Mouse (Mus musculus): Measurements from ENCODE around the gene Sprr2a2. TPM values are rescaled to one million over a fixed set of nuclear protein-coding genes. Genes with fewer than 3 reads are reported as not detected.
"Not testable (repeated sequence)": the region's sequence is repeated elsewhere in the genome, so short reads cannot be mapped to it uniquely, and the experiment has no call there.

Sprr2a2 gene
- polyA plus RNA-seq, 1 experiment from 2014 or later: 0.41 TPM

DNA sequence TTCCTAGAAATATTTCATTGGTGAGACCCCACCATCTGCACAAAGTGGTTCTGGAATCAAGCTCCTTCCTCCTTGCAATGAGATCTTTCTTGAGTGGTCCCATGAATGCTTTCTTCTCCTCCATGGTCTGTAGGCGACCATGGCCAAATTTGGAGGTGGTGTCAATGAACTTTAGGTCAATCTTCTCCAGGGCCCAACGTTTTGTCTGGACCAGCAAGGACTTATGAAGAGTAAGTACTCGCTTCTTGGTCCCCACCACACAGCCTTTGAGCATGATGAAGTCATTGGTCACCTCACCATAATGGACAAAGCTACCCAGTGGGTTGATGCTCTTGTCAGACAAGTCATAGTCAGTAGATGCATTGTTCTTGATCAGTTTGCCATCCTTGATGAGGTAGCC lies 11.7 kb downstream of the Sprr2a2 start:
- not testable (repeated sequence) for H3K4me2 ChIP-seq (replicated peaks; ENCODE audit: low read depth, low read length); ATAC-seq; H3K4me1 ChIP-seq (ENCODE audit: insufficient read depth, low read depth, low read length); H3K36me3 ChIP-seq (ENCODE audit: insufficient read depth, low read length); H3K4me3 ChIP-seq (ENCODE audit: low read depth, low read length); DNase-seq (ENCODE audit: low spot score); H3K9ac ChIP-seq (replicated peaks; ENCODE audit: low read depth); H3K27me3 ChIP-seq (replicated peaks; ENCODE audit: insufficient read depth, low read length); H3K27ac ChIP-seq (ENCODE audit: low read length); H3K9me3 ChIP-seq (ENCODE audit: low read length)
- 74% methylated on average over 3 of the region's 3 CpGs for WGBS

DNA sequence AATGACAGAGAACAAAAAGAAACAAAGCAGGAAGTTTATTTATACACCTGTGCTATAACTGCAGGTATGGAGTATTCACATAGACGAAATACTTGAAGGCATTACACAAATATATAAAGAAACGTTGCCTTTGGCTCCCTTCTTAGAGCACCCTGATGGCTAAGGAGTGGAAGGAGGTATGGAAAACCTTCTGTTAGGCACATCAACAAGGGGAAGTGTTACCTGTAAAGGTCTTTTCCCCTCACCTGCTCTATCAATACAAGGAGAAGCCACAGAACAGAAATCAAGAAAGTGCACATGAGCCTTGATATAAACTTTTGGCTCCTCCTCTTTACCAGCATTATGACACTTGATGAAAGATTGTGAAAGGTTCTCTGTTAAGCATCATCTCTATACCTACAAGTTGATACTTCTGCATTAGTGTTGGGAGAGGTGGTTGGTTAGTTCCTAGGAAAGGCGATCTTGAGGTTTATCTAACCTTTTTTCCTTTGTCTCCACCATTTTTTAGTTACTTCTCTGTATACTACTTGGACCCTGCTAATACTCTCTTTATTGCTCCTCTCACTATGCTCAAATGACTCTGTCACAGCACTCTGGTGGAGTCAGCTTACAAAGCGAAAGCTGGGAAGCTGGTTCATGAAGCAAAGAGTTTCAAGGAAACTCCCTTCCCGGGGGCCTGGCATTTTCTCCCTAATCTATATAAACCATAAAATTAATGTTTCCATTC lies 20.9 kb downstream of the Sprr2a2 start:
- not testable (repeated sequence) for H3K4me2 ChIP-seq (replicated peaks; ENCODE audit: low read depth, low read length); H3K9ac ChIP-seq (replicated peaks; ENCODE audit: low read depth); DNase-seq (ENCODE audit: low spot score); H3K36me3 ChIP-seq (ENCODE audit: insufficient read depth, low read length); H3K27me3 ChIP-seq (replicated peaks; ENCODE audit: insufficient read depth, low read length); H3K9me3 ChIP-seq (ENCODE audit: low read length); H3K4me3 ChIP-seq (ENCODE audit: low read depth, low read length); H3K4me1 ChIP-seq (ENCODE audit: insufficient read depth, low read depth, low read length); H3K27ac ChIP-seq (ENCODE audit: low read length)
- no CpG with 5 or more reads among the region's 5 CpGs for WGBS
- peak; percentile 23 for ATAC-seq

DNA sequence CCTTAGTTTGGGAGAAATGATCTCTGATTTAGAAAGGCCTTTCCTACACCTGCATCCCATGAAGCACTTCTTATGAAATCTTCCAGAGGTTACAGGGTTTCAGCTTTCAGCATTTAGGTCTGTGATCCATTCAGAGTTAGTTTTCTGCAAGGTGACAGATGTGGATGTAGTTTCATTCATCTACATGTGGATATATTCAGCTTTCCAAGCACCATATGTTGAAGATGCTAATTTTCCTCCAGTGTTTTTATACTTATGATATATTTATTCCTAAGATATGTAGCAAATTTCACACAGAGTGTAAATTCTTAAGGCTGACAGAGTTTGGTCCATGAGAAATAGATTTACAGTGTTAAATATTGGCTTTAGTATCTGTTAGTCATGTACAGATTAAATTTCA lies 23.0 kb downstream of the Sprr2a2 start:
- not testable (repeated sequence) for H3K36me3 ChIP-seq (ENCODE audit: insufficient read depth, low read length); H3K4me2 ChIP-seq (replicated peaks; ENCODE audit: low read depth, low read length); H3K27ac ChIP-seq (ENCODE audit: low read length); H3K9me3 ChIP-seq (ENCODE audit: low read length); H3K27me3 ChIP-seq (replicated peaks; ENCODE audit: insufficient read depth, low read length); ATAC-seq; H3K9ac ChIP-seq (replicated peaks; ENCODE audit: low read depth); DNase-seq (ENCODE audit: low spot score); H3K4me1 ChIP-seq (ENCODE audit: insufficient read depth, low read depth, low read length); H3K4me3 ChIP-seq (ENCODE audit: low read depth, low read length)

DNA sequence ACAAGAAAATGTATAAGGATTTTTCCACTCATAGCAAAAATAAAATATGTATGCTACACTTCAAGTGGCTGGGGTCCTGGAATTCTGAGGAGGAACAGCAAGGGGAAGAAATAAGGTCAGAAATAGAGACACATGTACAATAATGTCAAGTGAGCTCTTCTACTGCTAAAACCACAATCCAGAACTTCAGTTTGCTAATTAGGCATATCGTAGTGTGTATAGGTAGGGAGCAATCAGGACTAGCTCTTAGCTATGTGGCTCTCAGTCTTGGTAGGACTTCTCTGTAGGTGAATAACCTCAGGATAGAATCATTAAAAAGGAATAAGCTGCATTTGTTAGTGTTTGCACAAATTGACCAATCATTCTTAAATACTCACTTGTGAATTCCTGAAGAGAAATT lies 23.5 kb downstream of the Sprr2a2 start:
- WGBS: no CpG with 5 or more reads among the region's 1 CpGs
- not testable (repeated sequence) for H3K9me3 ChIP-seq (ENCODE audit: low read length)

DNA sequence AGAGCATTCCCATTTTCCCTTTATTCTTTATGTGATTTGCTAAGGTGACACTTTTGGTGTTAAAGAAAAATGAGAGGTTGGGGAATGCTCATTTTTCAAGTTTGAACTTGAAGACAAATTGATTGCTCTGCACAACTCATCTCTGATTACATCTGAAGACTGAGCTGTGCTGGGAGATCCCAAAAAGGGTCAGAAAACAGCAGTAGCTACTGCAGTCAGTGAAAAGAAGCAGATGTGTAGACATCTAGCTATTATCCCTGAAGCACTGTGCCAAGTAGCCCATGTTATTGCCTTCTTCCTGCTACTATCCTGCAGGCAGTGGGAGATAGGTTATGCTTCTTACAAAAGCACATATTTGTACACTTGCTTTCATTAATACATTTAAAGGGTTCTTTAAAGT lies 29.1 kb downstream of the Sprr2a2 start:
- not testable (repeated sequence) for H3K9ac ChIP-seq (replicated peaks; ENCODE audit: low read depth); H3K36me3 ChIP-seq (ENCODE audit: insufficient read depth, low read length); H3K4me3 ChIP-seq (ENCODE audit: low read depth, low read length); H3K9me3 ChIP-seq (ENCODE audit: low read length); H3K4me1 ChIP-seq (ENCODE audit: insufficient read depth, low read depth, low read length); H3K4me2 ChIP-seq (replicated peaks; ENCODE audit: low read depth, low read length); DNase-seq (ENCODE audit: low spot score); ATAC-seq; H3K27me3 ChIP-seq (replicated peaks; ENCODE audit: insufficient read depth, low read length); H3K27ac ChIP-seq (ENCODE audit: low read length)

More for the DNA sequence above, 23.5 kb downstream of the Sprr2a2 start:
- not testable (repeated sequence) for H3K4me1 ChIP-seq (ENCODE audit: insufficient read depth, low read depth, low read length); H3K27me3 ChIP-seq (replicated peaks; ENCODE audit: insufficient read depth, low read length); H3K4me2 ChIP-seq (replicated peaks; ENCODE audit: low read depth, low read length); DNase-seq (ENCODE audit: low spot score); H3K27ac ChIP-seq (ENCODE audit: low read length); H3K36me3 ChIP-seq (ENCODE audit: insufficient read depth, low read length); H3K4me3 ChIP-seq (ENCODE audit: low read depth, low read length); H3K9ac ChIP-seq (replicated peaks; ENCODE audit: low read depth); ATAC-seq

DNA sequence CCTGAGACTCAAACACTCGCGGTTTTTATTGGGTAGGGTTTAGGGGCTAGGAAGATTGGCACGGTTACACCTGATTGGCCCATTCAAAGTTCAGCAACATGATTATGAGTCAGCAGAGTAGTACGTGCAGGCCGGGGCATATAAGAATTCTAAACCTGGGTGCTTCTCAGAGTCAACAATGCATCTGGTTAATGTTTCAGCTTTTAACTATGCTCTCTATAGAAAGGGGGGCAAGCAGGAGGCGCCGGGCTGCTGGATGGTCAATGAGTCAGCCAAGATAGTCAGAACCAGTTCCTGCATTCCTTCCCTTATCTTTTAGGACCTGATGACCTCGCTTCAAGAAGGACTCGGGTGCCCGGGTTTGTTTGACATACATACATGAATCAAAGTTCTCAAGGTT lies 30.5 kb downstream of the Sprr2a2 start:
- peak; percentile 70 for ATAC-seq
- not testable (repeated sequence) for DNase-seq (ENCODE audit: low spot score); H3K9me3 ChIP-seq (ENCODE audit: low read length); H3K36me3 ChIP-seq (ENCODE audit: insufficient read depth, low read length); H3K4me2 ChIP-seq (replicated peaks; ENCODE audit: low read depth, low read length); H3K4me3 ChIP-seq (ENCODE audit: low read depth, low read length); H3K27ac ChIP-seq (ENCODE audit: low read length); H3K9ac ChIP-seq (replicated peaks; ENCODE audit: low read depth); H3K27me3 ChIP-seq (replicated peaks; ENCODE audit: insufficient read depth, low read length); H3K4me1 ChIP-seq (ENCODE audit: insufficient read depth, low read depth, low read length)
- no CpG with 5 or more reads among the region's 10 CpGs for WGBS

DNA sequence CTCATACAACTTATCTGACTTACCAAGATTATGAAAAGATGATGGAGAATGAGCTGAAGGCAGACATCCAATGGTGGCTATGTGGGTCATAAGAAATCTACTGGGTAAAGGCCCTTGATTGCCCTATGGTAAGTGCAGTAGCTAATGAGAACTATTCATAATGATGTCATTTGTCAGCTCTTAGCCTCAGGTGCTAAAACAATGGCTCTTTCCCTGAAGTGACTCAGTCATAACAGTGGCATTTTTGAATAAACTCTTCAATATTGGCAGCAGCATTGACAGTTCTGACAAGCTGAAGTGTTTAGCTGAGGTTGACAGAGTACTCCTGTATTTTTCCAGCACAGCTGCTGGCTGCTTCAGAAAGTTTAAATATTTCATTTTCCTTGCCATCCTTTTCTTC lies 32.8 kb downstream of the Sprr2a2 start:
- H3K27ac ChIP-seq (ENCODE audit: low read length); H3K27me3 ChIP-seq (replicated peaks; ENCODE audit: insufficient read depth, low read length); H3K4me2 ChIP-seq (replicated peaks; ENCODE audit: low read depth, low read length); H3K4me1 ChIP-seq (ENCODE audit: insufficient read depth, low read depth, low read length); H3K9me3 ChIP-seq (ENCODE audit: low read length); DNase-seq (ENCODE audit: low spot score); H3K9ac ChIP-seq (replicated peaks; ENCODE audit: low read depth); H3K4me3 ChIP-seq (ENCODE audit: low read depth, low read length); H3K36me3 ChIP-seq (ENCODE audit: insufficient read depth, low read length): not testable (repeated sequence)
- peak; percentile 75 for ATAC-seq

DNA sequence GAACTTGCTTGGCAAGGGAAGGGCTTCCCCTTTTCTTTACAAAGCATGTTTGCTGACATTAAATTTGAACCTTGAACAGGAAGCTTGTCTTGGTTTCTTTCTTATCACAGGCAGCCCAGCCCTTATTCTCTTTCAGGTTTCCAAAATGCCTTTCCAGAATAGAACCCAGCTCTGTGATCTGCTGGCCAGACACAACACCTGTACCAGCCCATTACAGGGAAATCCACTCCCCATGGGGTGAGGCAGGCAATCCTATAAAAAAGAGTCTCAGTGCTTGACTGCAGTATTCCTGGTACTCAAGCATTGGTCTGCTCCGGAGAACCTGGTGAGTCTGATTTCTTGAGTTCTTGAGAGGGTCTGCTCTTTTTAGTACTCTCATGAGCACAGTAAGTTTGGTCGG lies 34.7 kb downstream of the Sprr2a2 start:
- H3K4me3 ChIP-seq (ENCODE audit: low read depth, low read length); H3K4me1 ChIP-seq (ENCODE audit: insufficient read depth, low read depth, low read length); H3K9ac ChIP-seq (replicated peaks; ENCODE audit: low read depth); ATAC-seq; H3K36me3 ChIP-seq (ENCODE audit: insufficient read depth, low read length); DNase-seq (ENCODE audit: low spot score); H3K27me3 ChIP-seq (replicated peaks; ENCODE audit: insufficient read depth, low read length); H3K27ac ChIP-seq (ENCODE audit: low read length); H3K9me3 ChIP-seq (ENCODE audit: low read length); H3K4me2 ChIP-seq (replicated peaks; ENCODE audit: low read depth, low read length): not testable (repeated sequence)
- WGBS: 82% methylated on average over 1 of the region's 2 CpGs

DNA sequence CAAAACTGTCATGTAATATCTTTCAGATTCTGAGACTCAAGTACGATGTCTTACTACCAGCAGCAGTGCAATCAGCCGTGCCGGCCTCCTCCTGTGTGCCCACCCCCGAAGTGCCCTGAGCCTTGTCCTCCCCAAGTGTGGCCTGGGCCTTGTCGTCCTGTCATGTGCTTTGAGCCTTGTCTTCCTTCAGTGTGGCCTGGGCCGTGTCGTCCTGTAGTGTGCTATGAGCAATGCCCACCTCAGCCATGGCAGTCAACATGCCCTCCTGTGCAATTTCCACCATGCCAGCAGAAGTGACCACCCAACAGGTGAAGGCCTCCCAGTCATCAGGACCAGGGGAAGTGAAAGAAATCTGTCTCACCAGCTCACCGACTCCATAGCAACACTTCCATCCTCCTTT lies 38.1 kb downstream of the Sprr2a2 start:
- not testable (repeated sequence) for H3K27ac ChIP-seq (ENCODE audit: low read length); DNase-seq (ENCODE audit: low spot score); H3K4me1 ChIP-seq (ENCODE audit: insufficient read depth, low read depth, low read length); H3K9me3 ChIP-seq (ENCODE audit: low read length); H3K36me3 ChIP-seq (ENCODE audit: insufficient read depth, low read length); H3K4me3 ChIP-seq (ENCODE audit: low read depth, low read length); H3K27me3 ChIP-seq (replicated peaks; ENCODE audit: insufficient read depth, low read length); H3K9ac ChIP-seq (replicated peaks; ENCODE audit: low read depth); H3K4me2 ChIP-seq (replicated peaks; ENCODE audit: low read depth, low read length)
- WGBS: no CpG with 5 or more reads among the region's 8 CpGs
- peak; percentile 50 for ATAC-seq

DNA sequence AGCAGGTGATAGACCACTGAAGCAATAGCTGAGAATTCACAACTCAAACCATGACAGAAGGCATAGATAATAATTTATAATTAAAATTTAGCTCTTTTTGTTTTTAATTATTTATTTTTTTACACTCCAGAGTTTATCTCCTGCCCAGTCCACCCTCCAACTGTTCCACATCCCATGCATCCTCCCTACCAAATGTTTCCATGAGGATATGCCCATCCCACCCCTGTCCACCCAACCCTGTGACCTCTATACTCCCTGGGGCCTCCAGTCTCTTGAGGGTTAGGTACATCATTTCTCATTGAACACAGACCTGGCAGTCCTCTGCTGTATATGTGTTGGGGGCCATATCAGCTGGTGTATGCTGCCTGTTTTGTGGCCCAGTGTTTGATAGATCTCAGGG lies 42.8 kb downstream of the Sprr2a2 start:
- not testable (repeated sequence) for H3K4me3 ChIP-seq (ENCODE audit: low read depth, low read length); H3K4me1 ChIP-seq (ENCODE audit: insufficient read depth, low read depth, low read length); H3K27me3 ChIP-seq (replicated peaks; ENCODE audit: insufficient read depth, low read length); H3K4me2 ChIP-seq (replicated peaks; ENCODE audit: low read depth, low read length); H3K27ac ChIP-seq (ENCODE audit: low read length); DNase-seq (ENCODE audit: low spot score); H3K36me3 ChIP-seq (ENCODE audit: insufficient read depth, low read length); H3K9ac ChIP-seq (replicated peaks; ENCODE audit: low read depth); H3K9me3 ChIP-seq (ENCODE audit: low read length)
- ATAC-seq: 0 out of 2 replicates have a peak, but pooled peaks have one; percentile 10
